Mouse (Mus musculus) heart, postnatal 4 days (tissue): Measurements from ENCODE around the gene Ddx47. TPM values are rescaled to one million over a fixed set of nuclear protein-coding genes. Genes with fewer than 3 reads are reported as not detected.

Experiments
- DNase-seq: peaks from one replicate; pipeline ENCODE4 v3.0.0; 2021
- total RNA-seq, 2 experiments: library from RNA; stranded (reverse); gene quantifications; 2 replicates each; pipeline ENCODE4 v1.2.3; 2021

Gene Ddx47
- total RNA-seq, 2 experiments from 2014 or later: 42.2 to 44.1 TPM

DNA sequence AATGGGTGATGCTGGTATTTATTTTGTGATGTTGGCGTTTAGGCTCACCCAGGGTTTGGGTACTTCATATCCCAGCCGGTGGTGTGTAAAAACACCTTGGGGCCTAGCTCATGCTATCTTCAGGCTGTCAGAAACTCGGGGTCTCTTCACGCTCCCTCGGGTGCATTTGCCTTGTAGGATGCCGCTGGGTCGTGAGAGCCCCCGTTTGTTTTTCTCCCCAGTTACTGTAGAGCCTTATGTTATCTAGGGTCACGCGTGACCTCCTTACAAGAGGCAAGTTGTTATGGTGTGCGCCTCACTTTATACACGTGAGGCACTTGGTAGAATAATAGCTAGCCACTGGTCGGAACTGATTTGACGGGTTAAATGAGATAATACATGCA, 313 bp downstream of the Ddx47 start:
- peak; percentile 13 for DNase-seq

DNA sequence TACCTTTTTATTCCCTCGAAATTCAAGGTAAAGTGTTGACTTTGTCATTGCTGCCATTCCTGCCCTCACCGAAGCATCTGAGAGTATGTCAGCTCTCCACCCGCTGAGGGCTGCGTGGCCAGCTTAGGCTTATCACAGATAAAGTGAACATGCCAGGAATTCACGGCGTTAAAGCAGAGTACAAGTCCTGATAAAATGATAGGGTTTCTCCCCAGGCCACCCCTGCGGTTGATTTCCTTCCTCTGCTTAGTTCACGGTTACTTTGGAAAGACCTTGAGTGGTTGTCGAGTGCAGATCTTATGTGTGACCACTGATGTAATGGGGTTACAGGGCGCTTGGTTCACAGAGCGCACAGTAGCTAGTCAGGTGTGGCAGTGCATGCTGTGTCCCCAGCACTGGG, 5.8 kb downstream of the Ddx47 start:
- no peak for DNase-seq

DNA sequence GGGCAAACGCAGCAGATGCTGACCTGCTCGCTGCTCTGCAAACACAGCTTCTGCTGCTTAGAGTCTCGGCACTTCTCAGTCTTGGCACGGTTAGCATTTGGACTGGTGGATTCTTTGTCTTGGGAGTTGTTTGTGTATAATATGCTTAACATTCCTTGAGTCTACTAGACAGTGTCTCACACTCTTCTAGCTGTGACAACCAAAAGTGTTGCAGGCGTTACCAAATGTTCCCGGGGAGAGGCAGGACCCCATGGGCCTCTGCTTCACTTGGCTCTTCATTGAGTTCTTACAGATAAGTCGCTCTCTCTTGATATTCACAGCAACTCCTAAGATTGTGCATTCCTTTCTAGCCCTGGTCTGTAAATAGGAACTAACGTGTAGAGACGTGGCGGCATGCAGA, 8.2 kb downstream of the Ddx47 start:
- no peak for DNase-seq

DNA sequence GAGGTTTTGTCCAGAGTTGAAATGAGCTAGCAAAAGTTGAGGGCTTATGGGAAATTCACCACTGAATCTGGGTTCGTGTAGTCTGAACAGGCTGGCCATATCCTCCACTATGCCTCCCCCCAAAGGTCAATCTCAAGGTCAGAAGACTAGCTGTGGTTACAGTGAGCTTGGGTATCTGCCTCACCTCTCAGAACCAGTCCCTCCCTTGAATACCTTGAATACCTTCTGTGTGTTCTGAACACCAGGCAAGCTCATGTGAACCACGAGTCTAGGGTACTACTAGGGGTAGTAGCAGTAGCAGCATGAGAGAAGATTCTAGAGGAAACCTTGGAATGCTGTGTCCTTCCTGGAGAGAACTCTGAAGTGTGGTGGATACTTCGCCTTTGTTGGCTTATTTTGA, 10.2 kb downstream of the Ddx47 start:
- no peak for DNase-seq

DNA sequence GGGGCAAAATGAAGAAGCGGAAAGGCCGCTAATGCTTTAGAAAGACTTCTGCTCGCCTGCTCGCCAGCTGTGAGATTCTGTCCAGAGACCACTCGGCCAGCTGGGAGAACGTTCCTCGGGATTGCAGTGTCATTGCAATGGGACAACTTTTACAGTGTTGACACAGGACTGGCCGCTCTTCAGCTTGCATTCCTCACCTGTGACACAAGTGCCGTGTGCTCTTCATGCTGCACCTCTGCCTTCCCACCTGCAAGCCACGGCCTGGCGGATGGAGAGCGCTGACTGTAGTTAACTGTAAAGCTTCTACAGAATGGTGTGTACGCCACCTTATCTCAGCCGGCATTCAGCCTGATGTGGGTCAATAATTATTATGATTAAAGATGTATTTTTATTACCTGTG, 12.0 kb downstream of the Ddx47 start:
- DNase-seq: no peak

DNA sequence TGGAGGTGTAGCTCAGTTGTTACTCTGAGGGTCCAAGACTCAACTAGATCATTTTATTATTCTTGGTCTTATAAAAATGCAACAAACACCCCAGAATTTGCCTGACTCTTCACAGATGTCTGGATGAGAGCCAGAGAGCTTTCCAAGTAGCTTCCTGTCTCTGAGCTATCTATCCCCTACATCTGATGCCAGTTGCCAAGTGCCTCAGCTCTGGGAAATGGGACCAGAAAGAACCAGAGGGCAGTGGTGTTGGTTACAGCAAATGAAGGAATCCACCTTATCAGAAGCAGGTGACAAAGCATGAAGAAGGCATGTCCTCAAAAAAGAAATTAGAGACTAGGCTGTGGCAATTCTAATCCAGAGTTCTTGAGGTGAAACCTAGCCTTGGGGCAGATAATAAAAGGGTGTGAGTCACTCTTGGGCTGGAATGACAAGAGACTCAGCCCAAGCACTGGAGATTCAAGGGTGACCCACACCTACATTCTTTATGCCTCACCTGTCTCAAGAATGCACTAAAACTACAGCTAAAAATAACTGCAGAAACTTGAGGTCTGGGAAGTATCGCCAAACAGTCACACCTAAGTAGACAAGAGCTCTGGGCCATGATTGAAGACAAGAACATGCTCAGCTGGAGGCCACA, 13.5 kb downstream of the Ddx47 start:
- no peak for DNase-seq

DNA sequence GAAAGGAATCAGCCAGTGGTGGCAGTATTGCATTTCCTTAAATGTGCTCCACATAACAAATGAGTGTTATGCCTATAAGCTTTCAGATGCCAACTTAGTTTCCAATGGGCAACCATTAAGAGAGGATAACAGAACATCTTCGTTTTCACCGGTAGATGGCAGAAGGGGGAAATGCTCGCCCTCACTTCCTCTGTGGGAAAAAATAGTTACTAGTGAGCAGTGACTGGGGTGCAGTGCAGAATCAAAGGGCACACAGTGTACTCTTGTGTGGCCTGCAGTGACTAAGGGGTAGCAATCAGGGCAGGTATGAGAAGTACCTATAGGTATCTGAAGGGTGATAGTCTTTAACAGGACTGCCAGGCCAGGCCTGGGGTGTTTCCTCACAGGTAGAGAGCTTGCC, 14.8 kb downstream of the Ddx47 start:
- peak; percentile 26 for DNase-seq

DNA sequence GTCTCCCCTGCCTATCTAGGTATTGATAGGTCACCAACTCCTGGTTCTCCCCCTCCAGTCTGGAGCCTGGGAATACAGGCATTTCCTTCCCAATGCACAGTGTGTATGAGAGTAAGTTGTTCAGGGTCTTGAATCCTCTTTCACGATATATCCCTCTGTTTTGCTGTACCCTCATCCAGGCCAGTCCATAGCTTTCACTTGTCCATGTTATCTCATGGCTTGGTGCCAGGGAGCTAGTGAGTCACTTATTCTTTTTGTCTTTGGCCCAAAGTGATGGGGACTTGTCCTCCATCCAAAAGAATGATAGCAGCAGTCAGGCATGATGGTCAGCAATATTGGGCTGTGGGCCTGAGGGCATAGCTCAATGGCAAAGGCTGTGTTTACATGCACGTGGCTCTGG, 15.3 kb downstream of the Ddx47 start:
- DNase-seq: peak; percentile 54

DNA sequence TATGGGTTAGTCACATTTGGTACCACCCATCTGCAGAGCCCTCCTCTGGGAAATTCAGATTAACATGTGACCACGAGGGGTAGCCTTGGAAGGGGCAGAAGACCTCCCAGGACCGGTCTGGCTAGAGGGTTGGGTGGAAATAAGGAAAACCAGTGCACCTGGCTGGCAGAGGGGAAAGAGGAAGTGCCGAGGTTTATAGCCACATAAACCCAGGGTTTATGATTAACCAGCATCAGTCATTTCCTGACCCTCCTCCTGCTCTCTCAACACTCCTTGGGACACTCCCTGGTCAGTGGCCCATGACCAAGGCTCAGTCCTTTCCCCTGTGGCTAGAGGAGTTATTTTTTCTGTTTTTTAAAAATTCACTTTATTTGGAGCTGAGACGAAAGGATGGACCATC, 17.8 kb downstream of the Ddx47 start:
- no peak for DNase-seq

DNA sequence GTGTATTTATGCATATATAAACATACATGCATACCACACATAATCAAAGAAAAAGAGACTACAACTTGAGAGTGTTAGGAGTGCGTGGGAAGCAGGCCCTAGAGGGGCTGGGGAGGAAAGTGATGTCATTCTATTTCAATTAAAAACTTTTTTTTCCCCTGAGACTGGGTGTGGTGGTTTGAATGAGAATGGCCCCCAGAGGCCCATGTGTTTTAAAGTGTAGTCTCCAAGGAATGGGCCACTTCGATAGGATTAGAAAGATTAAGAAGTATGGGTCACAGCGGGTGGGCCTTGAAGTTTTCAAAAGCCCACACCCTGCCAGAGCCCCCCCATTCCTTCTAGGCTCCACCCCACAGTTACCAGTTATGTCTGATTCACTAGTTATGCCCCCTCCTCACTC, 27.3 kb downstream of the Ddx47 start:
- DNase-seq: no peak

DNA sequence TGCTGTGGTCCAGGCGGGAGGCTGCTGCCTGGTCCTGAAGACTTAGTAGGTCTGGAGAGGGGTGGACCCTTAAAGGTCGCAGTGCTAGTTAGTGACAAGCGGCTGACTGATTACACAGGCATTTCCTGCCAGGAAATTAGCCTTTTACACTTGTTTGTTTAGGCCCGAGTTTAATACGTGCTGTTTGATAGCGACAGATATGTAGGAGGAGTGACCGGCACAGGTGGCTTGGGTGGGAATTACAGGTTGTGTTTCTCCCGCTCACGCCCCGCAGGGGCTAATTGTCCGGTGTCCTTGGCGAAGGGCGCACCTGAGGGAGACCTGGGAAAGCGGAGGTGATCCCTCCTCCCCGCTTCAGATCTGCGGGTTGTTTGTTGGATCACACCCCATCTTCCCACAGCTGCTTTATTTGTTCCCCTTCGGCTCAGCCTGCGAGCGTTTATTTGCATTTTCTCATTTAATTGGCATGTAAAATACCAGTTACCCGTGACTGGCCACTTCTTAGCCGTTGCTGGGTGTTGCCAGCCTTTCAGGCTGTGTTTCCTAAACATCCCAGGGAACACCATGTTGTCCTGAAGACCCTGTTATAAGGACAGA, 29.0 kb downstream of the Ddx47 start:
- no peak for DNase-seq

DNA sequence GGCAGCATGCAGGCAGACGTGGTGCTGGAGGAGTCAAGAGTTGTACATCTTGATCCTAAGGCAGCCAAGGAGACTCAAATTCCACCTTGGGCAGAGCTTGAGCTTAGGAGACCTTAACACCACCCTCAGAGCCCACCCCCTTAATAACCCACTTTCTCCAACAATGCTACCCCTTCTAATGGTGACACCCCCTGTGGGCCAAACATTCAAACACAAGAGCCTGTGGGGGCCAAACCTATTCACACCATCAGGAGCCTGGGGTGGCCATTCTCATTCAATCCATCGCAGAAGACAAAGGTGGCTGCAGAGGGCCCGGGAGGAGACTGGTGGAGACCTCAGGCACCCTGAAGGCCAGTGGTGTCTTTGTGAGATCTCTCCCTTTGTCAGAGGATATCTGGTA, 30.5 kb downstream of the Ddx47 start:
- no peak for DNase-seq

DNA sequence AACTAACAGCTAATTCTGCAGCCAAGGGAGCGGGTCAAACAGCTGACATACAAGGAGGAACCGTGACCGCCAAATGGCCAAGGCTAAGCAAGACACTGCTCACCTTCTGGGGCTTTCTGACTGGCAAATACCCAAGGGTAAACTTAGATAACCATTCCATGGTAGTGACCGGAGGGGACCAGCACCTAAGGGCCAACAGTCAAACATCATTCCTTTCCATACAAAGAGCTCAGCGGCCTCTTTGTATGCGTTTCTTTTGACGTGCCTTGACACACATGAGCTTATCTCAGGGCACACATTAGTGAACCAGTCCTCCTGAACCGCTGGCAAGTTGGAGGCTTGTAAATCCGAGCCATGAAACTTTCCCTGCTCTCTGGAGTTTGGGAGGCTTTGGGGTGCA, 35.9 kb downstream of the Ddx47 start:
- DNase-seq: no peak

DNA sequence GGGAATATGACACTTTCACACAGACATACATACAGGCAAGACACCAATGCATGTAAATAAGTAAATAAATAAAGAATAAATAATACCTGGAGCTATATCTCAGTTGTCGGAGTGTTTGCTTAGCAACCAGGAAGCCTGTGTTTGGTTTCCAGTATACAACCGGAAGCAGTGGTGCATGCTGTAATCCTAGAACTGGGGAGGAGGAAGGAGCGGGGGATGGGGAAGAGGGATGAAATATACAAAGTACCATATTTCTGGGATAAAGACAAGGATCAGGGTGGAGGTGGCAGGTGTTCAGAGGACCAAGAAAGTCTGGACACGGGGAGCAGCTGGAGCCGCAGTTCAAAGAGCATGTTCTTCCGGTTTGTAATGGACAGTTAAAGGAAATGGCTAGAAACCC, 37.1 kb downstream of the Ddx47 start:
- DNase-seq: no peak

DNA sequence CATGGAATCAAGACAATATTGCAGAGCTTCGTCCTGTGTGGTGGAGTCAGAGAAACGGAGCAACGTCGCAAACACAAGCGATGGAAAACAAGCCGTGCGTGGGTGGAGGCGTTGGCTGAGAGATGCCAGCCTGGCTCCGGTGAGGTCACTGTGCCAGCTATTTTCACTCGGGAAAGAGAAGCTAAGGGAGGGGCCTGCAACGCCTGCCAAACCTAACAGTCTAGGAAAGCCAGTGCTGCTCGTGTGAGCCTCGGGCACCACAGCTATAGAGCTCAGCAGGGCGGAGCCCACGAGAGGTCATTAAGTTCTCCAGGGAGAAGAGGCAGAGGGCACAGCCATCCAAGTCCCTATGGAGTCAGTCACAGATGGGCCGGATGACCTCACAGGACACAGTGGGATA, 37.5 kb downstream of the Ddx47 start:
- peak; percentile 56 for DNase-seq

DNA sequence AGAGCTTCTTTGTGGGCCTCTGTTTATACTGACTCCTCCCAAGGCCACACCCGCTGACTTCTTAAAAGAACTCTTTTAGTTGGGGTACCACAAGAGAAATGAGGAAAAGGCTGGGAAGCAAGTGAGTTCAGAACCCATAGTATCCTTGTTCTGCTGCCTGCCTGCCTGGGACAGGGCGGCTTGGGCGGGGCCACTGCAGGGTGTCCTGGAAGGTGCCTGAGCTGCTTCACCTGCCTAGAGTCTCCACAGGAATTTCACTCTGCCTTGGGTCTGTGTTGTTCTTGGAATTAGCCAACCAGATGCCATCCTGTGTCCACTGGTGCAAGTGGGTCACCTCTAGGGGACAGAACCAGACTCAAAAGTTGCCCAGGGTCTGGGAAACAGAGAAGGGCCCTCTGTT, 42.4 kb downstream of the Ddx47 start:
- no peak for DNase-seq

DNA sequence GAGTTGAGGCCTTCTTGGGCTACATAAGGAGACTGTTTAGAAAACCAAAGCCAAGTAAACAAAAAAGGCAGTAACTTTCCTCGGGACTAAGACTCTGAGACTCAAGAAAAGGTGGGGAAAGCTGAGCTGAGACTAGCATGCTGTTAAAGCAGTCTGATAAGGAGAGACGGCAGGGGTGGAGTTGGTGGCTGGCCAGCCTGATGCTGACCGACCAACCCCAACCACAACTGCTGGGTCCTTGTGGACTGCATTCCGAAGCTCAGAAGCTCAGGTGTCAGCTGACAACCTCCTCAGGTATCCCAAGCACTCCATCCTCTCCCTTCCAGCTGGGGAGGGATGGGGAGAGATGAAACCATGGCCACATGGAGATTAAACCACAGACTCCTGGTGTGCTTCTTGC, 44.5 kb downstream of the Ddx47 start:
- DNase-seq: no peak

DNA sequence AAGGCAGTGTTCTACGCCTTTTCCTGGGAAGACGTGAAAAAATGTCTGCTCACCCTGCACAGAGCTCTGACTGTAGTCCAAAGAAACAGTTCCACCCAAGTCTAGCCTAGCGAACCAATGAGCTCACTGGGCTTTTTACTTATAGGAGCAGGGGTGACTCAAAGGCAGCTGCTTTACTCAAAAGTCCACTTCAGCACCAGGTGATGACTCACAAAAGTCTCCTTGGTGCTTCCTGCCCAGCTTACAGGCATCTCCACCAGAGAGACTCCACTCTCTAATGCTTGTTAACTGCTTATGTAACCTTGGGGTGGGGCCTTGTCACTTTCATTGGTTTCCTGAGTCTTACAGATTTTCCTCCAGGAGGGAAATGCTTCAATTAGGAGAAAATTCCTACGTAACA, 49.3 kb downstream of the Ddx47 start:
- no peak for DNase-seq

DNA sequence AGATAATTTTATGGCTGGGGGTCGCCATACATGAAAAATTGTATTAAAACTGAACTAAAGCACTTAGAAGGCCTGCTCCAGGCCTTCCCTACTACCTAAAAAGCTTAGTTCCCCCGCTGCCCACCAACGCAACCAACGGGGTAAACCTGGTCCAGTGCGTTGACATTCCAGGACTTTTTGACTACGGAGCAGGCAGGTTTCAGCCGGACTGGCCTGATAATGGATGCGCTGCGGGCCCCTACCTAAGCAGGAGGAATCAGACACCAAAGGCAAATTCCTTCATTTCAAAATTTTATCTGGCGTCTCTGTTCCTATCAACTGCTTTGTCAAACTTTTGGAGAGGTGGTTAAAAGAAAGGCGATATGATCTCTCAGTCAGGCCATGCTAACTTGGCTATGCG, 53.2 kb downstream of the Ddx47 start:
- no peak for DNase-seq

DNA sequence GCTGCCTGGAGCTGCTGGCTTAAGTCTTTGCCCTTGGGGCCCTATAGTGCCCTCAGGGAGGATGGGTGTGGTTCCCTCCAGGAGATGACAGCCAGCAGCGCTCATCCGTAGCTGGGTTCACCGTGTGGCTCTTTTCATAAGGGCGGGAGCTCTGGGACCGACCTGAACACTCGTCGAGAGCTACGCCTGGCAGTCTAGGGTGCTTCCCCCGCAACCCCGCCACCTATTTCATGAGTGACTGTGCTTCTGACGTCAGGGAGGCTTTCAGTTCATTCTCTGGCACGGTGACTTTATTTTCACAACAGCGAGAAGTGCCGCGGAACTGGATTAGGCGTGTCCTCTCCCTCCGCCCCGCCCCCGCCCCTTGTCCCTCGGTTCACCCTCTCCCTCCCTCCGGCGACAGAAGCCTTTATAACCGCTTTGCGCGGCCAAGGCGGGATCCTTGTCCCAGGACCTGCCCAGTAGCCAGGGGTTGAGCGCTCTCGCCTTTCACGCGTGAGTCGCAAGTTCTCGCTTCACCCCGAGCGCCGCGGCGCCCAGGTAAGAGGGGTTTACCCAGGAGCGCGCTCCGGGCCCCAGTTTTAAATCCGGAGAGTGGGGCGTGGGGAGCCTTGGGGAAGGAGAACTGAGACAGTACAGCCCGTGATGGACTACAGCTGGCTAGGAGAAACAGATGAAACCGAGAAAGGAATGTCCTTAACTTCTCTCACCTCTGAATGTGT, 54.0 kb downstream of the Ddx47 start, which contains the start of gene Gprc5a:
Gene Gprc5a (plus strand): TSS at position 416 of the 722 bp plus-strand sequence.
- DNase-seq: peak; percentile 67

DNA sequence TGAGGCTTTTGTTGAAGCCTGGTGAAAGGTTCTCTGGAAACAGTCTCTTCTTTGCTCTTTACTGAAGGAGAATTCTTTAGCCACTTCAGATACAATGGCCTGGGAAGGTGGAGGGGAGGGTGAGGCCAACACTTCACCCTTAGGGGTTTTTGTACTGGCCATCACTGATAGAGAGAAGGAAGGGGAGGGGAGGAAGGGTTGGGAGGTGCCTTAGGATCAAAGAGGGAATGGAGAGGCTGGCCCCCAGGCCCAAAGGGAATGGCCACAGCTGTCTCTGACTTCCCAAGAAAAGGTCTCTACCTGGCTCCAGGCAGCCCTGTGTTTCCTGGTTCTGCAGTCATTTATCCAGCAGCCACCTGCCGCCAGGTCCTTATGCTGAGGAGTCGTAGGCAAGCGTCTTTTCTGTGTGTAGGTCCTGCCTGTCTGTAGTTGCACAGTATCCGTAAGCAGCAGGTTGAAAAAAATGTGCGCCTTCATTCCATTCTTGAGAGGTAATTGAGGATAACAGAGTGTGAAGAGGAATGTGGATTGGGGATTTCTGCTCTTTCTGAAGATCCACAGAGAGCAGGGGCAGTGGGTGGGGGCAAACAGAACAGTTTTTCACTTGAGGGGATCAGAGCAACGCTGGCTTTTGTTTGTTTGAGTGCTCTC, 55.5 kb downstream of the Ddx47 start:
- no peak for DNase-seq

DNA sequence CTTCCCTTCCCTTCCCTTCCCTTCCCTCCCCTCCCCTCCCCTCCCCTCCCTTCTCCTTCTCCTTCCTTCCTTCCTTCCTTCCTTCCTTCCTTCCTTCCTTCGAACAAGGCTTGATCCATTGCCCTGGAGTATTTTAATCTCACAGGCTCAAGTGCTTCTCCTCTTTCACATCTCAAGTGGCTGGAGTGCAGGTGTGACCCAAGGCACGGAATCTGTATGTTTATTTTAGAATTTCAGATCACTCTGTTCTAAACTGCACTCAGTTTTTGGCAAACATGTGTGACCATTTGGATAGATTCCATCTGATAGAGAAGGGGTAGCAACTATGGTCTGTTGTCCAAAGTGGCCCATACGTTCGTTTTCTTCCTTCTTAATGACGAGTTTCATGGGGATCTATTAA, 56.8 kb downstream of the Ddx47 start:
- no peak for DNase-seq

DNA sequence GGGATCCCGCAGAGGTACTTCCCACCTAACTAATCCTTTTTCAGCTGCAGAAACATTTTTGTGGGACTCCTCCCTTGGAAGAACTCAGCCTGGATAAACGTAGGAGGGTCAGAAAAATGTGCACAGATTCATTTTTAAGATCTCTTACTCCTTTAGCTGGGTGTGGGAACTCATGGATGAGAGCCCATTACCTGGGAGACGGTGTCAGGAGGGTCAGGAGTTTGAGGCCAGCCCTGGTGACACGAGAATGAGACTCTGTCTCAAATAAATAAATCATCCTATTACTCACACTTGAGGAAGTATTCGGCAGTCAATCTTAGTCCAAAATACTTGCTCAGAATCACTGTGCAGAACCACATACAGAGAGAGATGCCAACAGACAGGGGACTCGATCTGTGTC, 58.4 kb downstream of the Ddx47 start:
- no peak for DNase-seq

DNA sequence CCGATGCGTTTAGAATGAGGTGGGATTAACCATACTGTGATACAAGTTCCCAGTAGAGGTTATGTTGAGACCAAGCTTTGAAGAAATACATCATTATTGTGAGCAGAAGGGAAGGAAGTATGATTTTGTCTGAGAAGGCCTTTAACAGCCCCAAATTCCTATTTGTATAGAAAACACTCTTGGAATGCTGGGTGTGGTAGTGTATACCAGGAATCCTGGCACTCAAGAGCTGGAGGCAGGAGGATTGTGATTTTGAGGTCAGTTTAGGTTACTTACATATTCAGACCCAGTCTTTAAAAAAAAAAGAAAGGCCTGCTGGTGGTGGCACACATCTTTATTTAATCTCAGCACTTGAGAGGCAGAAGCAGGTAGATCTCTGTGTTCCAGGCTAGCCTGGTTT, 58.9 kb downstream of the Ddx47 start:
- DNase-seq: no peak
